Mouse (Mus musculus) frontal cortex, adult 2 months (tissue): ENCODE measurements at regions not wholly inside any gene's neighbourhood (a gene's known extent, or its start where the extent isn't known, plus 50 kb on each side); places are given as distances from the start of the nearest gene placed in this dataset.

Experiments
- DNase-seq, 2 experiments: peaks; one replicate each; pipeline ENCODE4 v3.0.0; 2022; ENCODE audit warnings: low spot score in 1 of 2; ENCODE audit errors: extremely low spot score in 1 of 2

GRCm38 (mm10) chr4:9012787-9013186 lies 773.9 kb upstream of the Car8 start:
- peak in 1 of 2 experiments; percentile 2 for DNase-seq

- DNase-seq, result no peak
Measured at GRCm38 (mm10) chr4:9011952-9012351, 773.1 kb upstream of the Car8 start.

GRCm38 (mm10) chr4:9011129-9011518 lies 772.3 kb upstream of the Car8 start:
- no peak for DNase-seq

- DNase-seq, result peak in 1 of 2 experiments; percentile 3
Measured at GRCm38 (mm10) chr4:9010381-9011128, 771.7 kb upstream of the Car8 start.

- no peak for DNase-seq
Measured at GRCm38 (mm10) chr4:9009656-9010055, 770.8 kb upstream of the Car8 start.

- DNase-seq, result no peak
Measured at GRCm38 (mm10) chr4:9005938-9006626, 767.2 kb upstream of the Car8 start.

GRCm38 (mm10) chr4:9003891-9004290 lies 765.0 kb upstream of the Car8 start:
- DNase-seq, result no peak

GRCm38 (mm10) chr4:9002380-9002779 lies 763.5 kb upstream of the Car8 start:
- no peak for DNase-seq

GRCm38 (mm10) chr4:8998606-8999005 lies 759.8 kb upstream of the Car8 start:
- DNase-seq, result no peak

GRCm38 (mm10) chr4:8992171-8992570 lies 753.3 kb upstream of the Car8 start:
- DNase-seq, result no peak

- DNase-seq, result no peak
Measured at GRCm38 (mm10) chr4:8990551-8990950, 751.7 kb upstream of the Car8 start.

GRCm38 (mm10) chr4:8989614-8990013 lies 750.8 kb upstream of the Car8 start:
- no peak for DNase-seq

- no peak for DNase-seq
Measured at GRCm38 (mm10) chr4:8989110-8989509, 750.3 kb upstream of the Car8 start.

- DNase-seq, result no peak
Measured at GRCm38 (mm10) chr4:8988345-8988733, 749.5 kb upstream of the Car8 start.

- DNase-seq, result no peak
Measured at GRCm38 (mm10) chr4:8987544-8988344, 748.9 kb upstream of the Car8 start.

- no peak for DNase-seq
Measured at GRCm38 (mm10) chr4:8986394-8987091, 747.7 kb upstream of the Car8 start.

- no peak for DNase-seq
Measured at GRCm38 (mm10) chr4:8984059-8984606, 745.3 kb upstream of the Car8 start.

GRCm38 (mm10) chr4:8978949-8979348 lies 740.1 kb upstream of the Car8 start:
- DNase-seq, result no peak

- no peak for DNase-seq
Measured at GRCm38 (mm10) chr4:8969951-8970455, 731.2 kb upstream of the Car8 start.

- no peak for DNase-seq
Measured at GRCm38 (mm10) chr4:8968741-8969140, 729.9 kb upstream of the Car8 start.
